Mouse (Mus musculus): ENCODE data around the gene Akna.

GRCm38 (mm10) chr4:63444362-63445066 lies 41.4 kb upstream of the Akna start:
- TF ChIP-seq NRF1 (IDR thresholded peaks at IDR 0.05; ENCODE audit: insufficient read depth, low read depth, low read length, poor library complexity, severe bottlenecking) (no peak), ZNF384 (IDR thresholded peaks at IDR 0.05; ENCODE audit: low read depth, low read length) (no peak), POLR2A (IDR thresholded peaks at IDR 0.05; ENCODE audit: control insufficient read depth in 1 of 2, insufficient read depth in 1 of 2, low read depth in 1 of 2, low read length in 2 of 2, poor library complexity in 1 of 2) (no peak), CTCF (IDR thresholded peaks at IDR 0.05 in 2 of 3, conservative IDR thresholded peaks at IDR 0.05 in 1 of 3; ENCODE audit: control insufficient read depth in 1 of 3, insufficient read depth in 1 of 3, low read depth in 2 of 3, low read length in 3 of 3, poor library complexity in 1 of 3, severe bottlenecking in 1 of 3) (no peak), MEF2A (IDR thresholded peaks at IDR 0.05; ENCODE audit: extremely low read depth, insufficient replicate concordance, low read depth, low read length, poor library complexity, severe bottlenecking) (no peak), TBP (IDR thresholded peaks at IDR 0.05; ENCODE audit: low read depth, low read length) (no peak), TAL1 (IDR thresholded peaks at IDR 0.05; ENCODE audit: low read length) (no peak), EP300 (IDR thresholded peaks at IDR 0.05; ENCODE audit: low read depth in 1 of 2, low read length in 2 of 2) (no peak), JUND (IDR thresholded peaks at IDR 0.05; ENCODE audit: low read depth, low read length) (no peak), KAT2A (conservative IDR thresholded peaks at IDR 0.05; ENCODE audit: low read depth, low read length) (no peak)

Data from MEL (cell line).